Mouse (Mus musculus) natural killer cell, adult 2 months (primary cell): Measurements from ENCODE around the gene Rora.

ENCODE experiments used
- DNase-seq, 2 experiments: peaks; one replicate each; pipeline ENCODE4 v3.0.0; 2022; ENCODE audit warnings: low spot score in 2 of 2

Rora gene

DNA sequence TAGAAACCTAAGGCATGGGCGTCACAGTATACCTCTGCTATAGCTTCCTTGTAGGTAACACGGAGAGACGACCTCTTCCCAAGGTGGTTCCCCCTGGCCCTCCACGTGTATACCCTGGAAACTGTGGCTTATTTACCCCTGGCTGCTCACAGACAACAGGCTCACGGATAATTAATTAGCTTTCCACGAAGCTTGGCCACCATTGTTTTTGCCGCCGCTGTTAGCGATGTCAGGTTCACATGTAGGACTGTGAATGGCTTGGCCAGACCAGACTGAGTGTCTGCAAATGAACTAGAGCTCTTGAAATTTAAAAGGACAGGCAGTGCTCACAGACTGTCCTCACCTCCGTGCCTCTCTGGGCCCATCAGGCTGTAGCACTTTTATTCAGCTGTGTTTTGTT is 483.8 kb downstream of the Rora start:
- no peak for DNase-seq

GRCm38 (mm10) chr9:69140144-69140543 is 486.6 kb downstream of the Rora start:
- DNase-seq = no peak

GRCm38 (mm10) chr9:69141859-69142258 is 488.3 kb downstream of the Rora start:
- no peak for DNase-seq

DNA sequence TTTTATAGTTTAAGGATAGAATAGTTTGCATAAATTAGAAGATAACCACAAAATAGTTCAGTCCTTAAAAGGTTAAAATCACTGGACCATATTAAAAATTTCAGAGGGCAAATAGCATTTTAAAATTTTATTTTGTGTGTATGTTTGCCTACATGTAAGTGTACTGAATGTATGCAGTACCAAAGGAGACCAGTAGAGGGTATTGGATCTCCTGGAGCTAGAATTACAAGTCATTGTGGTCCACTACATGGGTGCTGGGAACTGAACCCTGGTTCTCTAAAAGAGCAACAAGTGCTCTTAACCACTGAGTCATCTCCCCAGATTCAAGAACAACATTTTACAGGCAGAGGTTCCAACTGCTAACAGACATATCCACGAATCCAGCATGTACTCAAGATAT is 493.4 kb downstream of the Rora start:
- DNase-seq = no peak

DNA sequence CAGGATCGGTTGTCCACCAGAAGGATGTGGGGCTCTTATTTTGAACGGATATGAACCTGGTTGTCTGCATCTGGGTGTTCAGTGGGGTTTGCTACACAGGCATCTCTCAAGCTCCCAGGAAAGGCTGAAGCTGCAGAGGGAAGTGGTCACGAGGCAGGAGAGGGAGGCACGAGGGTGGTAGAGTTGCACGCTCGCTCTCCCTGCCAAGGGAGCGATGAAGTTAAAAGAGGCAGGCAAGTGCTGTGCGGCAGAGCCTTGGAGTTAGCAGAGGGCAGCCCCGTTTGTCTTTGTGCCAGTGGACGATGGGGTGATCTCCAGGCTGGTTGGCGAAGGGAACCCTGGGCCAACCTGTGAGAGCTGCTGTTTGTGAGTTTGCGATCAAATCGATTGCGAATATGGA is 496.6 kb downstream of the Rora start:
- no peak for DNase-seq

GRCm38 (mm10) chr9:69154684-69155083 is 501.1 kb downstream of the Rora start:
- no peak for DNase-seq

DNA sequence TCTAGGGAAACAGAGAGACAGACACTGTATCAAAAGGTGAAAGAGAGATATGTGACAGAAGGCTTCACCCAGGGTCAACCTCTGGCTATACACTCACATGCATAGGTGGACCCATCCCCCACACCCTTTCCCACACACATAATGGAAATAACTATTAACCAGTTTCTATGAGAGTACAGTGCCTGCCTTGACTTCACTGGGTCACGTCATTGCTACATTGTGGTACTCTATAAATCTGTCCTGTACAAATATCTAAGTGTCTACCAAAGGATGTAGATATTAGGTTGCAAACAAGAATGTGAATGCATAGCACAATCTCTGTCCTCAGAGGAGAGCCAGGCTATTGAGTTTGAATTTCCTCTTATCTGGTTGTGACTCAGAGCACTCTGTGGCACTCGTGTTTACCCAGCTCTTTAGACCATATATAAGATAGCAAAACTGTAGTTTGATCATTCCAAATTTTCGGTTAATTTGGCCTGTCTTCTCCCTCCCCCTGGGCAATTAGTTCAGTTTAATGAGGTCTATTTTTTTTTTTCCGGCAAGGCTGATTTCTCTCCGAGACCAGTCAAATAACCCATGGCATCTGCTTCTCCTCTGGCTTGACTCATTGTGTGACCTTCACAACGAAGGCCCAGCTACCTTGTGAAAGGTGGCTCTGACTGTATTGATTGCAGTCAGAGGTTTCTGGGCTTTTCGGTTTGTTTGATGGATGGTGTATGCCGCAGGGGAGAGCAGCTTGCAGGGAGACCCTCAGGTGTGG is 502.4 kb downstream of the Rora start:
- no peak for DNase-seq

GRCm38 (mm10) chr9:69160818-69161217 is 507.2 kb downstream of the Rora start:
- DNase-seq = no peak

DNA sequence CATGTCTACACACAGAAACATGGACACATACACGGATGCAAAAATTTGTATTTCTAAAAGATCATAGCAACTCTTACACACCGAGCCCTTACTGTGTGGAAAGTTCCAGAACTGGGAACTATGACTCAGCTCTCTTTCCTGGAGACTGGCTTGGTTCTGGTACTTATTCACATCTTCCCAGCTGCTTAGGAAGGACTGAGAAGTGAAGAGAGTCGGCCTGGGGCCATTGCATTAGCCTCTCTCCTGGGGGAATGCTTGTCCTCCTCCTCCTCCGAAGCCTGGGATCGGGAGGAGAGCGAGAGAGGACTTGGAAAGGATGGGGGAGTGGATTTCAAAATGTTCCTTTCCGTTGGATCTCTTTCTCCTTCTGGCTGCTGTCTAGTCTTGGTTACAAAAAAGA is 511.1 kb downstream of the Rora start:
- no peak for DNase-seq

DNA sequence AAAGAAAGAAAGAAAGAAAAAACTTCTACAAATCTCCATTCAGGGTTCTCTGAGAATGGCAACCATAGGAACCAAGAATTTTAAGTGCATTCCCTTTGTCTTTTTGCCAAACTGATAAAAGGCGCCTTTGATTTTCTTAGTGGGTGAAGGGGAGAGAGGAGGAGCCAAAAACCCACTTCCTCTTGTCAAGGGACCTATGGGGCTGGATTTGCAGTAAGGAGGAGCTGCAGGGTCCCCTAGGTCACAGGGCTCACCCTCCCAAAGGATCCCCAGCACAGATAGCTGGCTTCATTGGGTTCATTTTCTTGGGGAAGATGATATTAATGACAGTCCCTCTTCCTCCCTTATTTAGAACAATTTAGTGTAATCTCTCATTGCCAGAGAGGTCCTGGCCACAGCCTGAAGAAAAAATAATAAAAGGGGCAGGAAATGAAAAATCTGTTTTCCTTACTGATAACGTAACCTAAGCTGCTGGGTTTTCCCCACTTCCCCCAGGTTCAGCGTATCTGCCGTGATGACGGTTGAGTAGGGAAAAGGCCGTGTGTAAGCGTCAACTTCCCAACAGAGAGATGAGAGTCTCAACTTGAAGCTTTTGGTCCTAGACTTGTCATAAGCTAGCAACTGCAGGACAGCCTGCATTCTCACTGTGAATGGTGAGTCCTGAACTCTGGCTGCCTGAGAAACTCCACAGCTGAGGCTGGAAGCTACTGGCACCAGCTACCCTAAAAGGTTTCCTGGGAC is 511.7 kb downstream of the Rora start:
- no peak for DNase-seq

- no peak for DNase-seq
Measured at GRCm38 (mm10) chr9:69174061-69174460, 520.5 kb downstream of the Rora start.

GRCm38 (mm10) chr9:69174527-69175116 is 521.0 kb downstream of the Rora start:
- no peak for DNase-seq

GRCm38 (mm10) chr9:69176988-69177387 is 523.4 kb downstream of the Rora start:
- DNase-seq = no peak

DNA sequence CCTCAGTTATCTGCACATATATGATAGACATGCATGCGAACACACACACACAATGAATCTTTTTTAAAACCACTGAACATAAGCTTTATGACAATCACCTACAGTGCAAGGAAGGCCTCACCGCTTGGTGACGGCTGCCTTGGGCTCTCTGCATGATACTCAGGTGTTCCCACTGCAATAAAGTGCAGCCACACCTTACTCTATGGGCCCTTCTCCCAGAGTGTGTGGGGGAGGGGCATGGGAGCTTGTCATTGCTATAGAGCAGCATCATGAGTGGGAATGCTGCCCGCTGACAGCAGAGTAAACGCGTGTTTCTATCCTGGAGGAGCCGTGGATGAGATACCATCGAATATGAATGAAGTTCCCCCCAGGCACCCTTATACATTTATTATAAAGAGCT is 525.6 kb downstream of the Rora start:
- DNase-seq = no peak

GRCm38 (mm10) chr9:69180961-69181360 is 527.4 kb downstream of the Rora start:
- DNase-seq = no peak

GRCm38 (mm10) chr9:69181411-69181810 is 527.8 kb downstream of the Rora start:
- DNase-seq = no peak

DNA sequence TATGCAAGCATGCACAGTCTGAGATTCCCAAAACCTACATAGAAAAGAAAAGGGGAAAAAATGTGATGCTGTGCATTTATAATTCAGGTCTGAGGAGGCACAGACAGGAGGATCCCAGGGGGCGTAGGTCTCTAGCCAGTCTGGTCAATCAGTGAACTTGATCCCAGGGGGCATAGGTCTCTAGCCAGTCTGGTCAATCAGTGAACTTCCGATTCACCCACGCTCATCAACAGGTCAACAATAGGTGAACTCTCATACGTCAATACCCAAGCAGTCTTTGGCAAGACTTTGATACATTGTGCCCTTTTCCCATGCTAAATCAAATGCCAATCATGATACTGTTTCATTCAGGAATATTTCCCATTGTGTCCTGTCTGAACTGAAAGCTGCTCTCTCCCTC is 530.3 kb downstream of the Rora start:
- DNase-seq = no peak

DNA sequence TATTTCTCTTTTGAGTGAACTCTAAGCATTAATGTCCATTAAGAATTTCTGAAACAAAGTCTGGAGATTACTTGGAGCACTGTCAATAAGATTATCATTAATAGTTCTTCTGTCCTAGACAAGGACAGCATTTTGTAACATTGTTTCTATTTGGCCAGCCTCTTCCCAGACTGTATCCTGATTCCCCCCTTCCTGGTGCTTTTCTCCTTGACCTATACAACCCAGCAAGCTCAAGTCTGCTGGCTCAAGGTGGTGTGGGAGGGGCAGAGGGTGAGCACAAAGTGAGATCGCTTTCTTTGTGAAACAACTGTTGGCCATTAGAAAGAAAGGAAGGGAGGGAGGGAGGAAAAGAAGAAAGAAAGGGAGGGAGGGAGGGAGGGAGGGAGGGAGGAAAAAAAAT is 537.1 kb downstream of the Rora start:
- no peak for DNase-seq

- no peak for DNase-seq
Measured at GRCm38 (mm10) chr9:69192446-69192845, 538.9 kb downstream of the Rora start.

GRCm38 (mm10) chr9:69194638-69195605 is 541.3 kb downstream of the Rora start:
- no peak for DNase-seq

GRCm38 (mm10) chr9:69213796-69214195 is 560.2 kb downstream of the Rora start:
- no peak for DNase-seq

DNA sequence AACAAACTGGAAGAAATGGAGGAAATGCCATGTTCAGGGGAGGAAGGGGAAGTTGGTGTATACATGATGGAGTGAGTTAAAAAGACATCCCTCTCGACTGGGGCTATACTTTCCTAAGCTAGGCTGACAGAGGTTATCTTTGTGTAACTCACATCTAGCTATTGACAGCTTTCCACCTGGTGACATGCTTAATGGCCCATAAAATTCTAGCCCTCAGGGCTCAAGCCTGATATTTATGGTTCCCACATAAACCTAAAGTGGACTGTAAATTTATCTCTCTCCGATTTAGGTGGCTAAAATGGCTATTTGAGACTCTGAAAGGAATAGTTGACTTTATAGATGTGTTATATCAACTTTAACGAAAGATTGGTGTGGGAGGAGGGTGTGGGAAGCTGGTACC is 571.3 kb downstream of the Rora start:
- no peak for DNase-seq
